Mouse (Mus musculus): ENCODE results near the gene Gm10192. TPM values are rescaled to one million over a fixed set of nuclear protein-coding genes. Genes with fewer than 3 reads are reported as not detected.

The Gm10192 gene
- polyA plus RNA-seq, 1 experiment = not detected

GRCm38 (mm10) chr4:97142484-97142883 is 40.5 kb downstream of the Gm10192 start:
- Histone ChIP-seq H3K27me3 (ENCODE audit: control insufficient read depth, insufficient read depth, insufficient read length) (no peaks in the 10 kb centered on the region), H3K36me3 (ENCODE audit: control insufficient read depth, insufficient read depth) (no peaks in the 10 kb centered on the region), H3K79me3 (ENCODE audit: low read depth) (no peaks in the 10 kb centered on the region), H3ac (ENCODE audit: control insufficient read depth, insufficient read length, low read depth) (no peak overlapping the region), H3K79me2 (ENCODE audit: control insufficient read depth, insufficient read depth) (no peaks in the 10 kb centered on the region), H3K4me3 (ENCODE audit: insufficient read depth, poor library complexity, severe bottlenecking) (no peak overlapping the region)
- TF ChIP-seq FOSL1 (IDR thresholded peaks at IDR 0.05; ENCODE audit: insufficient read depth, low read length, poor library complexity, severe bottlenecking) = no peak
- TF ChIP-seq MYOD1 (IDR thresholded peaks at IDR 0.05; ENCODE audit: control insufficient read depth, insufficient read length, low read depth) = no peak
